Mouse (Mus musculus) CH12.LX (cell line): ENCODE measurements around the gene Matn4. TPM values are rescaled to one million over a fixed set of nuclear protein-coding genes. Genes with fewer than 3 reads are reported as not detected.
"Not testable (repeated sequence)": the region's sequence is repeated elsewhere in the genome, so short reads cannot be mapped to it uniquely, and the experiment has no call there.

Experiments used
- DNase-seq: peaks from one replicate; pipeline ENCODE4 v3.0.0-alpha.2; 2013; ENCODE audit errors: extremely low read depth
- H3K27ac ChIP-seq: 2 replicates; pipeline ENCODE4 v1.5.1; 2012; ENCODE audit warnings: low read depth, mild to moderate bottlenecking, control low read depth, moderate library complexity; ENCODE audit not compliant: insufficient read depth
- H3K27me3 ChIP-seq: replicated peaks from 2 replicates; pipeline ENCODE3; 2012; ENCODE audit warnings: inconsistent platforms
- H3K36me3 ChIP-seq, 2 experiments: replicated peaks in 1 of 2; 2 replicates each; pipeline versions ENCODE3 to v1.6.1; 2012; ENCODE audit warnings: inconsistent platforms in 1 of 2, low read length in 1 of 2, mild to moderate bottlenecking in 1 of 2, mixed read lengths in 1 of 2, moderate library complexity in 1 of 2; ENCODE audit not compliant: control insufficient read depth in 1 of 2, insufficient read depth in 1 of 2
- H3K4me1 ChIP-seq, 2 experiments: 2 replicates each; pipeline ENCODE4 v1.6.1; 2012; ENCODE audit warnings: inconsistent platforms in 1 of 2, moderate library complexity in 1 of 2; ENCODE audit not compliant: insufficient read depth in 2 of 2, control insufficient read depth in 1 of 2
- H3K4me2 ChIP-seq: 2 replicates; pipeline ENCODE4 v1.6.1; 2012; ENCODE audit warnings: low read depth, mild to moderate bottlenecking, control low read depth; ENCODE audit not compliant: poor library complexity, insufficient read depth, severe bottlenecking
- H3K4me3 ChIP-seq, 3 experiments: fragments of 150-350 bp in 1 of 3; sonication (generic) in 1 of 3; replicated peaks in 1 of 3; 2 replicates each; pipeline versions ENCODE3 to v1.5.1; 2011 to 2012; ENCODE audit warnings: low read depth in 2 of 3, low read length in 2 of 3, mild to moderate bottlenecking in 2 of 3, moderate library complexity in 2 of 3, control low read depth in 1 of 3, improper control_type of control experiment in 1 of 3, inconsistent platforms in 1 of 3, mixed read lengths in 1 of 3; ENCODE audit not compliant: poor library complexity in 1 of 3
- H3K79me2 ChIP-seq: replicated peaks from 2 replicates; pipeline ENCODE4 v1.6.1; 2012; ENCODE audit warnings: mild to moderate bottlenecking, moderate library complexity; ENCODE audit not compliant: control insufficient read depth, poor library complexity, insufficient read depth, severe bottlenecking; ENCODE audit errors: extremely low read depth
- H3K9ac ChIP-seq: 2 replicates; pipeline ENCODE4 v1.6.1; 2012; ENCODE audit warnings: low read depth, mild to moderate bottlenecking, control low read depth, moderate library complexity; ENCODE audit not compliant: insufficient read depth
- H3K9me3 ChIP-seq: replicated peaks from 2 replicates; pipeline ENCODE3; 2012; ENCODE audit warnings: low read length, inconsistent platforms, mixed read lengths
- CTCF ChIP-seq, 2 experiments: IDR thresholded peaks in 1 of 2; conservative IDR thresholded peaks in 1 of 2; 2 replicates each; pipeline ENCODE4 v1.5.1; 2011 to 2012; ENCODE audit warnings: low read depth in 2 of 2, low read length in 2 of 2, improper control_type of control experiment in 1 of 2, inconsistent platforms in 1 of 2, mild to moderate bottlenecking in 1 of 2, moderate library complexity in 1 of 2
- JUND ChIP-seq: conservative IDR thresholded peaks from 2 replicates; pipeline ENCODE4 v1.6.1; 2011; ENCODE audit warnings: low read depth, low read length, improper control_type of control experiment
- RAD21 ChIP-seq: IDR thresholded peaks from 2 replicates; pipeline ENCODE4 v1.6.1; 2011; ENCODE audit warnings: low read depth, mild to moderate bottlenecking, low read length, improper control_type of control experiment, moderate library complexity
- SMC3 ChIP-seq: IDR thresholded peaks from 2 replicates; pipeline ENCODE4 v1.6.1; 2011; ENCODE audit warnings: low read depth, low read length, improper control_type of control experiment
- dilution Hi-C: fragments of 300-500 bp; cut with MboI; formaldehyde crosslinking; loops from 2 replicates; pipeline ENCODE4 v1.14.3; 2020; ENCODE audit warnings: low sequenced_read_pairs; ENCODE audit not compliant: extremely low pct_unique_long_range_greater_than_20kb, extremely low pct_ligation_motif_present
- in situ Hi-C: fragments of 300-500 bp; cut with MboI; formaldehyde crosslinking; loops from 3 replicates; pipeline ENCODE4 v1.14.3; 2019; ENCODE audit warnings: low sequenced_read_pairs, low pct_ligation_motif_present, low pct_unique_long_range_greater_than_20kb, mixed read lengths
- polyA plus RNA-seq: library from polyadenylated mRNA; unstranded; fragments of >175 nt; gene quantifications from 2 replicates; pipeline ENCODE4 v1.2.1, GENCODE M21; 2012; ENCODE audit warnings: low read depth; ENCODE audit not compliant: insufficient read length
- total RNA-seq, 2 experiments: library from RNA; depleted of rRNA; stranded (reverse); fragments of 300-350 nt in 1 of 2; fragments of >200 nt in 1 of 2; gene quantifications; 2 replicates each; pipeline ENCODE4 v1.2.3; 2012 to 2014

Matn4 gene
- total and polyA plus RNA-seq, 3 experiments: not detected

GRCm38 (mm10) chr2:164347697-164348096 is 57.3 kb downstream of the Matn4 start:
- in situ Hi-C loops: loop anchor here (5.0 kb wide), 1 partner anchor 230 kb away; no protein-coding TSS in a partner anchor
- not testable (repeated sequence) for H3K4me2 ChIP-seq, H3K4me3 ChIP-seq, H3K4me1 ChIP-seq, H3K27me3 ChIP-seq
- TF ChIP-seq RAD21 (peak; percentile 69), JUND (0 out of 2 replicates have a peak, but pooled peaks have one; percentile 42), SMC3 (peak; percentile 64), CTCF (conservative IDR thresholded peaks at IDR 0.05 in 1 of 2, IDR thresholded peaks at IDR 0.05 in 1 of 2; ENCODE audit: low read depth in 2 of 2, low read length in 2 of 2) (peak in 1 of 2 experiments; percentile 67; a peak in 2 of 4 replicates)
- TF ChIP-seq, all 38 proteins: peak for 4; not testable (repeated sequence) for 34
- peak; percentile 36 for DNase-seq
- dilution Hi-C loops, H3K36me3 ChIP-seq, H3K9ac ChIP-seq, H3K79me2 ChIP-seq, H3K9me3 ChIP-seq, H3K27ac ChIP-seq: not testable (repeated sequence)

- H3K36me3 ChIP-seq, dilution Hi-C loops, H3K4me2 ChIP-seq, in situ Hi-C loops, H3K27me3 ChIP-seq, H3K27ac ChIP-seq, H3K4me3 ChIP-seq, H3K4me1 ChIP-seq, H3K9me3 ChIP-seq, H3K9ac ChIP-seq, H3K79me2 ChIP-seq, DNase-seq: not testable (repeated sequence)
- TF ChIP-seq CTCF (conservative IDR thresholded peaks at IDR 0.05 in 1 of 2, IDR thresholded peaks at IDR 0.05 in 1 of 2; ENCODE audit: low read depth in 2 of 2, low read length in 2 of 2) (peak in 1 of 2 experiments; percentile 54; a peak in 2 of 4 replicates), RAD21 (peak; percentile 48), SMC3 (peak; percentile 40)
Observed at GRCm38 (mm10) chr2:164343732-164344131, 61.2 kb downstream of the Matn4 start.

Other genes starting within 250 kb of the Matn4 start
Only the 20 nearest of the 26 such genes appear.
- not detected in 2 replicates for gene Wfdc15a, start 205.0 kb downstream of the Matn4 start, total RNA-seq (2012; rRNA removed)
- gene Wfdc15a, start 205.0 kb downstream of the Matn4 start, total RNA-seq (2014; rRNA removed): not detected in 2 replicates
- gene Wfdc15a, start 205.0 kb downstream of the Matn4 start, polyA plus RNA-seq: not detected in 2 replicates
- not detected in 2 replicates for gene Wfdc15b, start 183.5 kb downstream of the Matn4 start, total RNA-seq (2012; rRNA removed)
- gene Wfdc15b, start 183.5 kb downstream of the Matn4 start, total RNA-seq (2014; rRNA removed): not detected in 2 replicates
- not detected in 2 replicates for gene Wfdc15b, start 183.5 kb downstream of the Matn4 start, polyA plus RNA-seq
- not detected in 2 replicates for gene Svs2, start 166.7 kb downstream of the Matn4 start, total RNA-seq (2012; rRNA removed)
- not detected in 2 replicates for gene Svs2, start 166.7 kb downstream of the Matn4 start, total RNA-seq (2014; rRNA removed)
- gene Svs2, start 166.7 kb downstream of the Matn4 start, polyA plus RNA-seq: not detected in 2 replicates
- gene Svs3b, start 148.5 kb downstream of the Matn4 start, total RNA-seq (2012; rRNA removed): not detected in 2 replicates
- gene Svs3b, start 148.5 kb downstream of the Matn4 start, total RNA-seq (2014; rRNA removed): not detected in 2 replicates
- not detected in 2 replicates for gene Svs3b, start 148.5 kb downstream of the Matn4 start, polyA plus RNA-seq
- not detected in 2 replicates for gene Svs4, start 126.7 kb downstream of the Matn4 start, total RNA-seq (2012; rRNA removed)
- not detected in 2 replicates for gene Svs4, start 126.7 kb downstream of the Matn4 start, total RNA-seq (2014; rRNA removed)
- gene Svs4, start 126.7 kb downstream of the Matn4 start, polyA plus RNA-seq: not detected in 2 replicates
- gene Svs3a, start 115.9 kb downstream of the Matn4 start, total RNA-seq (2012; rRNA removed): not detected in 2 replicates
- gene Svs3a, start 115.9 kb downstream of the Matn4 start, total RNA-seq (2014; rRNA removed): not detected in 2 replicates
- gene Svs3a, start 115.9 kb downstream of the Matn4 start, polyA plus RNA-seq: not detected in 2 replicates
- gene Svs6, start 88.4 kb downstream of the Matn4 start, total RNA-seq (2012; rRNA removed): not detected in 2 replicates
- gene Svs6, start 88.4 kb downstream of the Matn4 start, total RNA-seq (2014; rRNA removed): not detected in 2 replicates
- gene Svs6, start 88.4 kb downstream of the Matn4 start, polyA plus RNA-seq: not detected in 2 replicates
- not detected in 2 replicates for gene Svs5, start 72.4 kb downstream of the Matn4 start, total RNA-seq (2012; rRNA removed)
- not detected in 2 replicates for gene Svs5, start 72.4 kb downstream of the Matn4 start, total RNA-seq (2014; rRNA removed)
- gene Svs5, start 72.4 kb downstream of the Matn4 start, polyA plus RNA-seq: not detected in 2 replicates
- 1.2 and 2.7 TPM in 2 replicates for gene Slpi, start 16.1 kb downstream of the Matn4 start, total RNA-seq (2012; rRNA removed)
- 0.38 and 0.53 TPM in 2 replicates for gene Slpi, start 16.1 kb downstream of the Matn4 start, total RNA-seq (2014; rRNA removed)
- gene Slpi, start 16.1 kb downstream of the Matn4 start, polyA plus RNA-seq: 0.71 and 1.0 TPM in 2 replicates
- 0.08 TPM in 1 of 2 replicates, not detected in the other for gene Rbpjl, start 2.0 kb downstream of the Matn4 start, total RNA-seq (2012; rRNA removed)
- not detected in 2 replicates for gene Rbpjl, start 2.0 kb downstream of the Matn4 start, total RNA-seq (2014; rRNA removed)
- gene Rbpjl, start 2.0 kb downstream of the Matn4 start, polyA plus RNA-seq: not detected in 2 replicates
- gene Sdc4, start 38.7 kb upstream of the Matn4 start, total RNA-seq (2012; rRNA removed): 63.9 and 69.9 TPM in 2 replicates
- gene Sdc4, start 38.7 kb upstream of the Matn4 start, total RNA-seq (2014; rRNA removed): 53.4 and 59.8 TPM in 2 replicates
- gene Sdc4, start 38.7 kb upstream of the Matn4 start, polyA plus RNA-seq: 36.4 and 46.6 TPM in 2 replicates
- 58.5 and 59.7 TPM in 2 replicates for gene Sys1, start 51.8 kb upstream of the Matn4 start, total RNA-seq (2012; rRNA removed)
- 41.8 and 46.6 TPM in 2 replicates for gene Sys1, start 51.8 kb upstream of the Matn4 start, total RNA-seq (2014; rRNA removed)
- 46.5 and 57.4 TPM in 2 replicates for gene Sys1, start 51.8 kb upstream of the Matn4 start, polyA plus RNA-seq
- 0.88 and 1.1 TPM in 2 replicates for gene Gm20458, start 55.8 kb upstream of the Matn4 start, total RNA-seq (2012; rRNA removed)
- gene Gm20458, start 55.8 kb upstream of the Matn4 start, total RNA-seq (2014; rRNA removed): 0.74 TPM in 1 of 2 replicates, not detected in the other
- 0.31 and 1.2 TPM in 2 replicates for gene Gm20458, start 55.8 kb upstream of the Matn4 start, polyA plus RNA-seq
- not detected in 2 replicates for gene Trp53tg5, start 68.6 kb upstream of the Matn4 start, total RNA-seq (2012; rRNA removed)
- gene Trp53tg5, start 68.6 kb upstream of the Matn4 start, total RNA-seq (2014; rRNA removed): not detected in 2 replicates
- not detected in 2 replicates for gene Trp53tg5, start 68.6 kb upstream of the Matn4 start, polyA plus RNA-seq
- 1.6 and 5.7 TPM in 2 replicates for gene Dbndd2, start 80.9 kb upstream of the Matn4 start, total RNA-seq (2012; rRNA removed)
- gene Dbndd2, start 80.9 kb upstream of the Matn4 start, total RNA-seq (2014; rRNA removed): 0.61 TPM in 1 of 2 replicates, not detected in the other
- gene Dbndd2, start 80.9 kb upstream of the Matn4 start, polyA plus RNA-seq: 0.31 and 0.53 TPM in 2 replicates
- 36.8 and 39.2 TPM in 2 replicates for gene Pigt, start 92.4 kb upstream of the Matn4 start, total RNA-seq (2012; rRNA removed)
- gene Pigt, start 92.4 kb upstream of the Matn4 start, total RNA-seq (2014; rRNA removed): 12.4 and 14.0 TPM in 2 replicates
- 66.2 and 91.8 TPM in 2 replicates for gene Pigt, start 92.4 kb upstream of the Matn4 start, polyA plus RNA-seq
- gene Wfdc2, start 157.3 kb upstream of the Matn4 start, total RNA-seq (2012; rRNA removed): not detected in 2 replicates
- not detected in 2 replicates for gene Wfdc2, start 157.3 kb upstream of the Matn4 start, total RNA-seq (2014; rRNA removed)
- not detected in 2 replicates for gene Wfdc2, start 157.3 kb upstream of the Matn4 start, polyA plus RNA-seq
- gene Spint3, start 168.3 kb upstream of the Matn4 start, total RNA-seq (2012; rRNA removed): not detected in 2 replicates
- gene Spint3, start 168.3 kb upstream of the Matn4 start, total RNA-seq (2014; rRNA removed): not detected in 2 replicates
- gene Spint3, start 168.3 kb upstream of the Matn4 start, polyA plus RNA-seq: not detected in 2 replicates
- gene Wfdc6a, start 180.3 kb upstream of the Matn4 start, total RNA-seq (2012; rRNA removed): not detected in 2 replicates
- gene Wfdc6a, start 180.3 kb upstream of the Matn4 start, total RNA-seq (2014; rRNA removed): not detected in 2 replicates
- not detected in 2 replicates for gene Wfdc6a, start 180.3 kb upstream of the Matn4 start, polyA plus RNA-seq
- not detected in 2 replicates for gene Eppin, start 188.4 kb upstream of the Matn4 start, total RNA-seq (2012; rRNA removed)
- gene Eppin, start 188.4 kb upstream of the Matn4 start, total RNA-seq (2014; rRNA removed): not detected in 2 replicates
- gene Eppin, start 188.4 kb upstream of the Matn4 start, polyA plus RNA-seq: not detected in 2 replicates